Mouse (Mus musculus): ENCODE measurements around the gene Ccnd2.

- TF ChIP-seq ZNF384 (IDR thresholded peaks at IDR 0.05; ENCODE audit: low read depth, low read length) (no peak), ZC3H11A (IDR thresholded peaks at IDR 0.05; ENCODE audit: borderline replicate concordance, low read depth, low read length) (no peak), HCFC1 (IDR thresholded peaks at IDR 0.05; ENCODE audit: borderline replicate concordance, insufficient read depth, low read length) (no peak)
Observed at GRCm38 (mm10) chr6:127106189-127106588, 45.8 kb downstream of the Ccnd2 start.
